Mouse (Mus musculus): Measurements from ENCODE around the gene Ttc28. TPM values are rescaled to one million over a fixed set of nuclear protein-coding genes. Genes with fewer than 3 reads are reported as not detected.

The Ttc28 gene
- polyA plus RNA-seq, 2 experiments = 0.48 to 0.81 TPM

DNA sequence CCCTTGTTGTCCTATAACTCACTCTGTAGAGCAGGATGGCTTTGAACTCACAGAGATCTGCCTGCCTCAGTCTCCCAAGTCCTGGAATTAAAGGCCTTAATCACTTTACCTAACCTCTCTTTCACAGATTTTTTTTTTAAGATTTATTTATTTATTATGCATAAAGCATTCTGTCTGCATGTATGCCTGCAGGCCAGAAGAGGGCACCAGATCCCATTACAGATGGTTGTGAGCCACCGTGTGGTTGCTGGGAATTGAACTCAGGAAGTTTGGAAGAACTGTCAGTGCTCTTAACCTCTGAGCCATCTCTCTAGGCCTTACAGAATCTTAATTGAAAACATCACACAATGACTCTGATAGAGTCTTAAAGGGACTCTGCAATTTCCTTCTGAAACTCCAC is 26.6 kb upstream of the Ttc28 start:
- Histone ChIP-seq H3K4me2 (ENCODE audit: low read depth) (no peak overlapping the region), H3K27me3 (ENCODE audit: control insufficient read depth, insufficient read depth, low read length) (no peaks in the 10 kb centered on the region), H3K4me3 (ENCODE audit: insufficient read depth in 1 of 2, low read depth in 2 of 2, low read length in 2 of 2) (no peak overlapping the region), H3K9ac (replicated peaks) (no peak overlapping the region), H3K36me3 (replicated peaks; ENCODE audit: control insufficient read depth, insufficient read depth, low read depth) (peaks cover 74% of the 10 kb centered on the region), H3K4me1 (replicated peaks; ENCODE audit: control insufficient read depth in 2 of 2, insufficient read depth in 2 of 2, low read length in 1 of 2) (no peaks in the 10 kb centered on the region), H3K9me3 (ENCODE audit: control insufficient read depth, low read length) (no peaks in the 10 kb centered on the region), H3K27ac (no peak overlapping the region)
- DNase-seq (ENCODE audit: low read depth in 3 of 3, low spot score in 3 of 3) (no peak), ATAC-seq (ENCODE audit: insufficient read depth) (no peak)
- TF ChIP-seq CTCF (IDR thresholded peaks at IDR 0.05; ENCODE audit: low read depth) (peak; percentile 59), EP300 (IDR thresholded peaks at IDR 0.05; ENCODE audit: low read depth) (no peak)
- WGBS (ENCODE audit: insufficient replicate concordance) = 56% methylated on average over 1 of the region's 1 CpGs

DNA sequence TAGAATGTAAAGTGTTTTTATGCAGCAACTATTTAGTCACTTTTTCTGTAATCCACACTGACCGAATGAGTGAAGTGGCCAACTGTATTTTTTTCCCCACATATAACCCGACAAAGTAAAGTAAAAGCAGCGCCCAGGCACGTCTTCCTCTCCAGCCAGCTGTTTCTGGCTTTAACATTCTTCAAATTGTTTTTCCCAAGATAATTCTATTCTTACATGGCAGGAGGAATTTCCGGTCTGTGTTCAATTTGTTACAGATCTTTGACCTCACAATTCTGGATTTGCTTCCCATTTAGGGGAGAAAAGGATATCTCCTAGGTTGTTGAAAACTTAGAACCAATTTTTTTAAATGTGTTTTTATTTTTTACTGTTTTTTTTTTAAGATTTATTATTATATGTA is 22.5 kb upstream of the Ttc28 start:
- no peak for DNase-seq (ENCODE audit: low read depth in 3 of 3, low spot score in 3 of 3)
- TF ChIP-seq CTCF (IDR thresholded peaks at IDR 0.05; ENCODE audit: low read depth) (no peak), EP300 (IDR thresholded peaks at IDR 0.05; ENCODE audit: low read depth) (no peak)
- H3K36me3 ChIP-seq (replicated peaks; ENCODE audit: control insufficient read depth, insufficient read depth, low read depth) = peaks cover 61% of the 10 kb centered on the region

DNA sequence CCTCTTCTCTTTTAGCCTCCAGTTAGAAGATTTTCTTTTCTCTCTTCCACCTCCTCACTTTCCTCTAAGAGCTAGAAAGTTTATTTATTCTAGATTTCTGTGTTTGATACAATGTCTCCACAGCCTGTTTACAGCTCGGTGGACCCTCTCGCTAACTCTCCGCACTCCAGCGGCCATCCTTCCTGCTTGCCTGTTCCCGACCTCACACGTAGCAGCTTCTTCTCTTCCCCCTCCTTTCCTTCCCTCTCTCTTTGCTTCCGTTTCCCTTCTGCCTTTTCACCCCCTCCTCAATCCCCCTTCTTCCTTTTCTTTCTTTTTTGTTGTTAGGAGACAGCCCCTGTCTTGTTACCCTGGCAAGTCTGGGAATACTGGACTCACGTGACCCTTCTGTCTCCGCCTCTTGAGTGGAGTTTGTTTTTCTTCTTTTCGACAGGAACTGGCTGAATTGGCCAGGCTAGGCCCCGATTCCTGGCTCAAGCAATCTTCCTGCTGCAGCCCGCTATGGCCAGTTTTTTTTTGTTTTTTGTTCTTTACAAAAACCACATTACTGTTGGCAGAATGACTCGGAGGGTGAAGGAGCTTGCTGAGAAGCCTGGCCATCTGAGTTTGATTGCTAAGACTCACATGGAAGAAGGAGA is 20.5 kb upstream of the Ttc28 start:
- H3K9ac ChIP-seq (replicated peaks) = no peak overlapping the region
- no peak overlapping the region for H3K4me2 ChIP-seq (ENCODE audit: low read depth)
- H3K27ac ChIP-seq = no peak overlapping the region
- ATAC-seq (ENCODE audit: insufficient read depth) = no peak
- H3K36me3 ChIP-seq (replicated peaks; ENCODE audit: control insufficient read depth, insufficient read depth, low read depth) = peaks cover 60% of the 10 kb centered on the region
- DNase-seq (ENCODE audit: low read depth in 3 of 3, low spot score in 3 of 3) = no peak
- no peaks in the 10 kb centered on the region for H3K27me3 ChIP-seq (ENCODE audit: control insufficient read depth, insufficient read depth, low read length)
- peaks cover 0 to 2% of the 10 kb centered on the region in 2 experiments; a peak in 1 of 4 replicates for H3K4me1 ChIP-seq (replicated peaks; ENCODE audit: control insufficient read depth in 2 of 2, insufficient read depth in 2 of 2, low read length in 1 of 2)
- H3K4me3 ChIP-seq (ENCODE audit: insufficient read depth in 1 of 2, low read depth in 2 of 2, low read length in 2 of 2) = no peak overlapping the region
- no peaks in the 10 kb centered on the region for H3K9me3 ChIP-seq (ENCODE audit: control insufficient read depth, low read length)
- TF ChIP-seq EP300 (IDR thresholded peaks at IDR 0.05; ENCODE audit: low read depth) = no peak
- TF ChIP-seq CTCF (IDR thresholded peaks at IDR 0.05; ENCODE audit: low read depth) = no peak
- 66% methylated on average over 13 of the region's 13 CpGs for WGBS (ENCODE audit: insufficient replicate concordance)

More for the DNA sequence above, 22.5 kb upstream of the Ttc28 start:
- H3K4me1 ChIP-seq (replicated peaks; ENCODE audit: control insufficient read depth in 2 of 2, insufficient read depth in 2 of 2, low read length in 1 of 2) = peaks cover 0 to 2% of the 10 kb centered on the region in 2 experiments; a peak in 1 of 4 replicates
- no peak overlapping the region for H3K4me3 ChIP-seq (ENCODE audit: insufficient read depth in 1 of 2, low read depth in 2 of 2, low read length in 2 of 2)
- WGBS (ENCODE audit: insufficient replicate concordance) = 87% methylated on average over 5 of the region's 5 CpGs
- no peak overlapping the region for H3K27ac ChIP-seq
- no peak for ATAC-seq (ENCODE audit: insufficient read depth)
- no peak overlapping the region for H3K4me2 ChIP-seq (ENCODE audit: low read depth)
- H3K9me3 ChIP-seq (ENCODE audit: control insufficient read depth, low read length) = no peaks in the 10 kb centered on the region
- no peaks in the 10 kb centered on the region for H3K27me3 ChIP-seq (ENCODE audit: control insufficient read depth, insufficient read depth, low read length)
- H3K9ac ChIP-seq (replicated peaks) = no peak overlapping the region

DNA sequence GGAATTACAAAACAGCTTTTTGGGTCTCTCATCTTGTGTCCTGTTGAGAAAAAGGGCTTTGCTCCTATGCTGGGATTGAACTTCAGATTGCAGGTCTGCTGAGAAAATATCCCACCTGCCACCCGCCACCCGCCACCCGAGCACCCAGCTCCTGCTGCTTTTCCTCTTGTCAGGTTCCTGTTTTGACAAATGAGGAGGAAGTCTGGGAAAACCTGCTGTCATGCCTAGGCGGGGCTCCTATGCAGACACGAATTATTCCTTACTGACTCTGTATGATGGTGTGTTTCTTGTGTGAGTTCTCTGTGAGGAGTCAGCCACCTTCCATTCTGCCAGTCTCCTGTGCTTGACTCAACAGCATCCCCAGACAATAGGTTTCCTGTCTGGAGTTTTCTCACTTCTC is 19.2 kb upstream of the Ttc28 start:
- Histone ChIP-seq H3K36me3 (replicated peaks; ENCODE audit: control insufficient read depth, insufficient read depth, low read depth) (peaks cover 59% of the 10 kb centered on the region), H3K27ac (no peak overlapping the region), H3K9ac (replicated peaks) (no peak overlapping the region), H3K27me3 (ENCODE audit: control insufficient read depth, insufficient read depth, low read length) (no peaks in the 10 kb centered on the region), H3K9me3 (ENCODE audit: control insufficient read depth, low read length) (no peaks in the 10 kb centered on the region), H3K4me1 (replicated peaks; ENCODE audit: control insufficient read depth in 2 of 2, insufficient read depth in 2 of 2, low read length in 1 of 2) (peaks cover 0 to 2% of the 10 kb centered on the region in 2 experiments; a peak in 1 of 4 replicates), H3K4me3 (ENCODE audit: insufficient read depth in 1 of 2, low read depth in 2 of 2, low read length in 2 of 2) (no peak overlapping the region), H3K4me2 (ENCODE audit: low read depth) (no peak overlapping the region)
- ATAC-seq (ENCODE audit: insufficient read depth) (no peak), DNase-seq (ENCODE audit: low read depth in 3 of 3, low spot score in 3 of 3) (no peak)
- no peak for TF ChIP-seq CTCF (IDR thresholded peaks at IDR 0.05; ENCODE audit: low read depth)
- WGBS (ENCODE audit: insufficient replicate concordance) = 85% methylated on average over 5 of the region's 5 CpGs

DNA sequence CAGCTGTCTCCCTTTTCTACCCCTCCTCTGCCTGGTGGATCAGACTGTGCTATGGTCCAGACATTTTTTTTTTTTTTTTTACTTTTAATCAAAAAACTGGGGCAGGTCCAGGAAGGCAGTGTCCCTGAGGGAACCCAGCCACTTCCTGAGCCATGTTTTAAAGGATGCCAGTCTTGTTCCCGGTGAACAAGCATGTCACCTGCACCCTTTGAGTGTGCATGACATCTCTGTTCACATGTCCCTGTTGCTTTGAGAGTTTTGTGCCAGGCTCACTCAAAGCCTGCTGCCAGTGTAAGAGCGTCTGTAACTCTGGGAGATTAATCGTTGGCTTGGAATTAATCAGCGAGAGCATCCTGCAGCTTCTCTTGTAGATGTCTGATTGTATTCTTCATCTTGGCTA is 11.1 kb upstream of the Ttc28 start:
- TF ChIP-seq CTCF (IDR thresholded peaks at IDR 0.05; ENCODE audit: low read depth) = no peak
- no peak for TF ChIP-seq EP300 (IDR thresholded peaks at IDR 0.05; ENCODE audit: low read depth)
- ATAC-seq (ENCODE audit: insufficient read depth) (no peak), DNase-seq (ENCODE audit: low read depth in 3 of 3, low spot score in 3 of 3) (no peak)
- Histone ChIP-seq H3K36me3 (replicated peaks; ENCODE audit: control insufficient read depth, insufficient read depth, low read depth) (peaks cover 74% of the 10 kb centered on the region), H3K27ac (no peak overlapping the region), H3K4me1 (replicated peaks; ENCODE audit: control insufficient read depth in 2 of 2, insufficient read depth in 2 of 2, low read length in 1 of 2) (no peaks in the 10 kb centered on the region), H3K9me3 (ENCODE audit: control insufficient read depth, low read length) (no peaks in the 10 kb centered on the region), H3K27me3 (ENCODE audit: control insufficient read depth, insufficient read depth, low read length) (no peaks in the 10 kb centered on the region), H3K4me3 (ENCODE audit: insufficient read depth in 1 of 2, low read depth in 2 of 2, low read length in 2 of 2) (no peak overlapping the region), H3K9ac (replicated peaks) (no peak overlapping the region), H3K4me2 (ENCODE audit: low read depth) (no peak overlapping the region)
- 85% methylated on average over 4 of the region's 4 CpGs for WGBS (ENCODE audit: insufficient replicate concordance)
